Mouse (Mus musculus): ENCODE measurements around the gene Morn3. TPM values are rescaled to one million over a fixed set of nuclear protein-coding genes. Genes with fewer than 3 reads are reported as not detected.
A peak's percentile ranks its signal among the peaks of the same experiment; 100 is the strongest.
"Not testable (repeated sequence)": the region's sequence is repeated elsewhere in the genome, so short reads cannot be mapped to it uniquely, and the experiment has no call there.

Gene Morn3
- total RNA-seq, 2 experiments from 2014 or later, result not detected

GRCm38 (mm10) chr5:123063141-123063540, 16.3 kb upstream of the Morn3 start:
- no peak for DNase-seq
- intact Hi-C loops (cut with DNase I; ENCODE audit: low total_unique reads), result no loop called here

GRCm38 (mm10) chr5:123061402-123061749, 14.6 kb upstream of the Morn3 start:
- intact Hi-C loops (cut with DNase I; ENCODE audit: low total_unique reads), result not testable (repeated sequence)

DNA sequence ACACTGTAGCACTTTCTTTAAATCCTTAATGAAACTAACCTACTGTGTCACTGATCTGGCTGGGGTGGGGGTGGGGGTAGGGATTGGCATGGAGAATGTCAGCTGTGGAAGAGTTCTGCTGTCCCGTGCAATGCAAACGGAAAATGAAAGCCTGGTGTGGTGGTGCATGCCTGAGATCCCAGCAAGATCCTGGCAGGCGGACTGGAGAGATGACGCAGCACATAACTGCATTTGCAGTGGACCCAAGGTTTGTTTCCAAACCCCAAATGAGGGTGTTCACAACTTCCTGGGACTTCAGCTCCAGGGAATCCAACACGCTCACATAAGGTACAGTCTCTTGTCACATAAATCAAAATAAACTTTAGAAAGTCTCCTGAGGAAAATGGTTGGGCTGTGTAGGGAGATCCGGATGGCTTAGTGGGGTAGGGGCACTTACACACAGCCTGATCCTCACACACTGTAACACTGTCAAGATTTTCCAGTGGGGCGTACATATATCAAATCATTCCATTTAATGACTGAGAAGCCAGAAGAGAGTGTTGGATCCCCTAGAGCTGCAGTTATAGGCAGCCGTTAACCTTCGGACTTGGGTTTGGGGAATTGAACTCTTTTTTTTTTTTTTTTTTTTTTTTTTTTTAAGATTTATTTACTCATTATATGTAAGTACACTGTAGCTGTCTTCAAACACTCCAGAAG, 14.0 kb upstream of the Morn3 start:
- DNase-seq, result peak; percentile 48
- intact Hi-C loops (cut with DNase I; ENCODE audit: low total_unique reads), result no loop called here

More at GRCm38 (mm10) chr5:123061402-123061749, 14.6 kb upstream of the Morn3 start:
- not testable (repeated sequence) for DNase-seq

- intact Hi-C loops (cut with DNase I; ENCODE audit: low total_unique reads), result no loop called here
- peak; percentile 58 for DNase-seq
These were observed 13.1 kb upstream of the Morn3 start for GRCm38 (mm10) chr5:123059757-123060520.

DNA sequence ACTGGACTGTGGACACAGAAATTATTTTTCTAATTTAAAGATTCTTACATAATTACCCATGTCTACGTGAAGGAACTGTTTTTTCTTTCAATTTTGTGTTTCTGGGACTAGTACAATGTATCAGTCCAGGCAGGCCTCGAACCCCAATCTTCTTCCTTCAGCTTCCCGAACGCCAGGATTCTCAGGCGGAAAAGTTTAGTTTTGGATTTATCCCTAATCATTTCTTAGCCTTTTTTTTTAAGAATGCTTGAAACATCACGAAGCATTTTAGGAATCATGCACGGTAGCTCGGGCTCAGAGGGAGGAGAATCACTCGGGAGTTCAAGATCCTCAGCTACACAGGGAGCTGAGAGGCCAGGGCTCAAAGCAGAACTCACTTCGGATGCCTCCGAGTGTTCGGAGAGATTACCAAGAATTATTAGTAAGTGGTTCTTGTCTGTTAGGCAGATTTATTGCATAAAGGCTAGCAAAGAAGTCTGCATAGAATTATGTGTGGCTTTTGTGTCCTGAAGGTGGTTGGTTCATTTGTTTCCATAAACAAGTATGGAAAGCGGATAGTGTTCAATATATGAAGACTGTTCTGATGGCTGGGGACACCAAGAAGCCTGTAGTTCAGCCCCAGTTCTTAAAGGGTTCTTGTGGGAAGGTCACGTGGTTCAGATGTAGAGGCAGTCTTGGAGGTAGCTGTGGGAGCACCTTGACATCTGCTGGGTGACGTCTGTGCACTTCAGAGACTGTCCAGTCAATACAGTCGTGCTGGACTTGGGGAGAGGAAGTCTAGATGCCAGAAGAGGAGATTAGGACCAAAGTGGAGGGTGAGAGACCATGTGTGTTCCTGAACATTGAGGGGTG, 11.7 kb upstream of the Morn3 start:
- no peak for DNase-seq
- intact Hi-C loops (cut with DNase I; ENCODE audit: low total_unique reads), result no loop called here

DNA sequence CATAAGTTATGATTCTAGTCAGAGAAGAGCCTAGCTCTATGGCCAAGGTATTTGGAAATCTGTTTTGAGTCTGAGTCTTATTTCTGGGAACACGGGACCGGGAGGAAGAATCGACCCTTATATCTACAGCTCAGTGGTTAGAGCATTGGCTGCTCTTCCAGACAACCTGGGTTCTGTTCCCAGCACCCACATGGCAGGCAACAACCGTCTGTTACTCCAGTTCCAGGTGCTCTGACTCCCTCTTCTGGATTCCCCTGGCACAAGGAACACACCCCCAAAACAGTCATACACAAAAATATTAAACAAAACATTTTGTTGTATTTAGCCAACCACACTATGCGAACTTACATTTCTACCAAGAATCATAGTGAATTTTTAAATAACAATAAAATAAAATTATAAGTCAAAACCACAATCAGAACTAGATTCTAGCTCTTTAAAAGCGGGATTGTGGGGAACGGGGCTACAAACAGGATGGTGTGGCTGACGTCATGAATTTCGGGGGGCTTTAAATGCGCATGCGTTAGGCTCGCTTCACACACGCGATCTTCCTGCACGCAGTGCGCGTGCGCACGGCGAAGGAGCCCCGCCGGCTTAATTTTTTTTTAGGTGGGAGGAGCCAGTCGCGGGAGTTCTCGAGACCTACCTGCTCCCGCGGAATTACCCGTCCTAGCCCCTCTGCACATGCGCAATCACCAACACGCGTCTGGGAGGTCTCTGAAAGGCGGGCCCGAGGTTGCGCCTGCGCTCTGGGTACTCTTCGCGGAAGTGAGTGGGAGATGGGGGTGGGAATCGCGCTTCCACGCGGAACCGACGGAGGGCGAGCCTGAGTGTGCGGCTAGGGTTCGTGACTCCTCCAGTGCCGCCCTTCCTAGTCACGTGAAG, 10.8 kb upstream of the Morn3 start:
- intact Hi-C loops (cut with DNase I; ENCODE audit: low total_unique reads), result no loop called here
- DNase-seq, result peak; percentile 99

GRCm38 (mm10) chr5:123051736-123052135, 4.9 kb upstream of the Morn3 start:
- intact Hi-C loops (cut with DNase I; ENCODE audit: low total_unique reads), result no loop called here
- DNase-seq, result no peak

- intact Hi-C loops (cut with DNase I; ENCODE audit: low total_unique reads), result no loop called here
- peak; percentile 58 for DNase-seq
These were observed 4.1 kb upstream of the Morn3 start for GRCm38 (mm10) chr5:123050918-123051317.

GRCm38 (mm10) chr5:123049271-123049670, 2.5 kb upstream of the Morn3 start:
- intact Hi-C loops (cut with DNase I; ENCODE audit: low total_unique reads), result no loop called here
- DNase-seq, result no peak

DNA sequence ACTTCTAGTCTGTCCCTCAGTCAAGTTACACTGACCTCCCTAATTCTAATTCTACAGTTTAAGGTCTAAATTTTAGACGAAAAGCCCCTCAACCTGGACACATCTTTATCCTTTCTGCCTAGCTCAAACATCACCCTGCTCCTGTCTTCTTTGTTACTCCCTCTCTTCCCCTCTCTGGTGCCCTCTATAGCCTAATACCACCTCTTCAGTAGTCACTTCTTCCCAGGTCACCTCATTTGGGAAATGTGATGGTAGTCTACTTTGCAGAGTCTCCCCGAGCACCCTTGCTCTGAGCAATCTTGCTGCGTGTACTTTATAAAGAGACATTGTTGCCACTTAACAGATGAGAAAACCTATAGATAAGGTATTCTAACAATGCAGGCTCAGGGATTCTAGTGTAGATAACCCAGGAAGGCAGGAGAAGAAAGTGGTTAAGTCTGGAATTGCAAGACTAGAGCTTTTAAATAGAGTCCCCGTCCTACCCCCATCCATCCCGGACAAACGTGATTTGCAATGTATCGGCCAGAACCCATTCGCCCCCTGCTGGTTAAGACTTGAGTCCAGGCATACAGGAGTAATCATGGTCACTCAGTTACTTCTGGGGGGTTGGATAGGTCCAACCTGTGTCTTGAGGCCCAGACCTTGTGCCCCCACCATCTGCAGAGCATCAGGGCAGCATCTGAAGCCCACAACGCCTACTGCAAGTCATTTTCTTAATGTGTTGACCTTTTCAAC, 1.1 kb downstream of the Morn3 start:
- intact Hi-C loops (cut with DNase I; ENCODE audit: low total_unique reads), result no loop called here
- DNase-seq, result peak; percentile 75

DNA sequence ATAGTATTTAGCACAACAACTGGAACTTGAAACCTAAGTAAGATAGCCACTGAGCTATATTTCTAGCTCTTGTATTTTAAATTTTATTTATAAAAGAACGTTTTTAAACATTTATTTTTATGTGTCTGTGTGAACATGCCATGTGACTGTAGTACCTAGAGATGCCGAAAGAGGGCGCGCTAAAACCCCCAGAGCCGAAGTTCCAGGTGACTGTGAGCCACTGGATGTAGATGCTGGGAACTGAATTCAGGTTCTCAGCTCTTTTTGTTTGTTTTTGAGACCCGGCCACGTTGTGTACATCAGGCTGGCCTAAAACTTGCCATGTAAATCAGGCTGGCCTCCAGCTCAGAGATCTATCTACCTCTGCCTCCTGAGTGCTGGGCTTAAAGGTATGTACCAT, 3.0 kb downstream of the Morn3 start:
- DNase-seq, result no peak
- intact Hi-C loops (cut with DNase I; ENCODE audit: low total_unique reads), result loop anchor here (5.0 kb wide), 1 partner anchor 72 kb away; no protein-coding TSS in a partner anchor

GRCm38 (mm10) chr5:123040796-123041195, 6.0 kb downstream of the Morn3 start:
- no peak for DNase-seq
- intact Hi-C loops (cut with DNase I; ENCODE audit: low total_unique reads), result loop anchor here (5.0 kb wide), 1 partner anchor 68 kb away; no protein-coding TSS in a partner anchor

GRCm38 (mm10) chr5:123039120-123039752, 7.6 kb downstream of the Morn3 start:
- intact Hi-C loops (cut with DNase I; ENCODE audit: low total_unique reads), result no loop called here
- DNase-seq, result peak; percentile 78

- intact Hi-C loops (cut with DNase I; ENCODE audit: low total_unique reads), result no loop called here
- no peak for DNase-seq
These were observed 8.7 kb downstream of the Morn3 start for GRCm38 (mm10) chr5:123038115-123038514.

DNA sequence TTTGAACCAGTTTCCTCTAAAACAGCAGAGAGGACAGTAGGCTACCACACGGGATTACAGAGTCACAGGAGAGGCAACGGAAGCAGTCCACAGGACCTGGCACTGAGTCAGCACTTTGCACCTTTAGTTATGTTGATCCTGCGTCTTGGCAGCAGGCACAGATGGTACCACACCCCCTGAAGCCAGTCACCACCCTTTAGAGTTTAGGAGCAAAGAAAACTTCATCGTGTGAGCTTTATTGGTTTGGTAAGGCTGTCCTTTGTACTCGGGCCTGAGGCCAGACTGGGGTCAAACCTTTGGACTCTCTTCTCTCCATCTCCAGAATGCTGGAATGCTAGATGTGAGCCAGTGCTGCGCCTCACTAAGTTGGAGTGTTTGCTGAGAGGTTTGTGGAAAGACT, 11.3 kb downstream of the Morn3 start:
- no peak for DNase-seq
- intact Hi-C loops (cut with DNase I; ENCODE audit: low total_unique reads), result no loop called here

DNA sequence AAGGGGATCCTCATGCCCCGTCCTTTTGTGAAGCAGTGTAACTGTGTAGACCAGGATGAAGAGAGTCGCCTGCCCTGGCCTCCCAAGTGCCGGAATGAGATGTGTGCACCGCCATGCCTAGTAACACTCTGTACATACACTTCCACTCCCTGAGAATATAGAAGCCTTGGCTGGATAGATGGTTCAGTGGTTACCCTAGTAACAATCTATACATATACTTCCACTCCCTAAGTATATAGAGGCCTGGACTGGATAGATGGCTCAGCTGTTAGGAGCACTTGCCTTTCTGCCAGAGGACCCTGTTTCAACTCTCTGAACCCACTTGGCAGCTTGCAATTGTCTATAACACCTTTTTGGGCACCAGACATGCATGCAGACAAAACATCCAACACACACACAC, 11.7 kb downstream of the Morn3 start:
- intact Hi-C loops (cut with DNase I; ENCODE audit: low total_unique reads), result no loop called here
- no peak for DNase-seq

DNA sequence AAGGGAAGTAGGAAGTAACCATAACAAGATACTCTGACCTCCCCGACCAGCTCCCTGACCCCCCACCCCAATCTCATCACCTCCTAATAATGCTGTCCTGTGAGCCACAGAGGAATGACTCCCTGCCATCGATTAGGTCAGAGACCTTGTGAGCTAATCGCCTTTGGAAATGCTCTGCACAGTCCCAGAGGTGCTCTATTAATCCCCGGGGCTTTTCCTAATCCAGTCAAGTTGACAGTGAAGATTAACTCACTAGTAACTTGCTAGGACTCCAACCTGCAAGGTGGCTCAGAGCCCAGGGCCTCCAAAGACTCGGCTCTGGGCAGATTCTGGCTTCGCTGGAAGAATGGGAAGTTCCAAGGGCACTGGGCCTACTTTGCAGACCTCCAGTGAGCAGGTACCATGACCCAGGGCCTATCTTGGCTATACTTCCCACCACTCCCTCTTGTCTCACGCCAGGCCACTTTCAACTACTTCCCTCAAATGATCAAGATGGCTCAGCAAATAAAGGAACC, 13.1 kb downstream of the Morn3 start:
- intact Hi-C loops (cut with DNase I; ENCODE audit: low total_unique reads), result no loop called here
- no peak for DNase-seq

- no peak for DNase-seq
- intact Hi-C loops (cut with DNase I; ENCODE audit: low total_unique reads), result no loop called here
These were observed 15.5 kb downstream of the Morn3 start for GRCm38 (mm10) chr5:123031312-123031711.

Data from gastrocnemius, postnatal 14 days (tissue).